Mouse (Mus musculus) hindbrain, embryonic 12.5 days (tissue): Measurements from ENCODE around the gene Trim71. TPM values are rescaled to one million over a fixed set of nuclear protein-coding genes. Genes with fewer than 3 reads are reported as not detected.
A peak's percentile ranks its signal among the peaks of the same experiment; 100 is the strongest.

Source experiments
- ATAC-seq: fragments of 200-750 bp; cut with Nextera tagmentation; 2 replicates; pipeline ENCODE4 v1.8.0; 2017; ENCODE audit warnings: moderate TSS enrichment; ENCODE audit not compliant: low FRiP score
- H3K27ac ChIP-seq: fragments of 300-500 bp; sonication (generic); 2 replicates; pipeline ENCODE4 v1.5.1; 2016; ENCODE audit warnings: mild to moderate bottlenecking
- H3K27me3 ChIP-seq: fragments of 300-500 bp; sonication (generic); 2 replicates; pipeline ENCODE4 v1.6.1; 2016; ENCODE audit warnings: mild to moderate bottlenecking
- H3K36me3 ChIP-seq: fragments of 300-500 bp; sonication (generic); 2 replicates; pipeline ENCODE4 v1.6.1; 2016; ENCODE audit warnings: mild to moderate bottlenecking
- H3K4me1 ChIP-seq: fragments of 300-500 bp; sonication (generic); 2 replicates; pipeline ENCODE4 v1.6.1; 2016
- H3K4me2 ChIP-seq: fragments of 300-500 bp; sonication (generic); replicated peaks from 2 replicates; pipeline ENCODE4 v1.6.1; 2016; ENCODE audit warnings: mild to moderate bottlenecking
- H3K4me3 ChIP-seq: fragments of 300-500 bp; sonication (generic); 2 replicates; pipeline ENCODE4 v1.5.1; 2016; ENCODE audit warnings: mild to moderate bottlenecking
- H3K9ac ChIP-seq: fragments of 300-500 bp; sonication (generic); 2 replicates; pipeline ENCODE4 v1.6.1; 2016; ENCODE audit warnings: mild to moderate bottlenecking, moderate library complexity
- H3K9me3 ChIP-seq: fragments of 300-500 bp; sonication (generic); replicated peaks from 2 replicates; pipeline ENCODE4 v1.6.1; 2016; ENCODE audit warnings: mild to moderate bottlenecking
- WGBS: fragments of 180-500 bp; shearing (Covaris S2); methylation state at CpG from one replicate; pipeline ENCODE4 v1.1.7; 2016; 5-methylcytosine and 5-hydroxymethylcytosine counted together
- polyA plus RNA-seq: library from polyadenylated mRNA; unstranded; fragments of >200 nt; fragmentation: Nextera tagmentation; extraction: Ambion mirVana; gene quantifications from 2 replicates; pipeline ENCODE4 v1.2.1, GENCODE M21; 2016

Gene Trim71
- polyA plus RNA-seq, 1 experiment from 2014 or later = 1.3 TPM

DNA sequence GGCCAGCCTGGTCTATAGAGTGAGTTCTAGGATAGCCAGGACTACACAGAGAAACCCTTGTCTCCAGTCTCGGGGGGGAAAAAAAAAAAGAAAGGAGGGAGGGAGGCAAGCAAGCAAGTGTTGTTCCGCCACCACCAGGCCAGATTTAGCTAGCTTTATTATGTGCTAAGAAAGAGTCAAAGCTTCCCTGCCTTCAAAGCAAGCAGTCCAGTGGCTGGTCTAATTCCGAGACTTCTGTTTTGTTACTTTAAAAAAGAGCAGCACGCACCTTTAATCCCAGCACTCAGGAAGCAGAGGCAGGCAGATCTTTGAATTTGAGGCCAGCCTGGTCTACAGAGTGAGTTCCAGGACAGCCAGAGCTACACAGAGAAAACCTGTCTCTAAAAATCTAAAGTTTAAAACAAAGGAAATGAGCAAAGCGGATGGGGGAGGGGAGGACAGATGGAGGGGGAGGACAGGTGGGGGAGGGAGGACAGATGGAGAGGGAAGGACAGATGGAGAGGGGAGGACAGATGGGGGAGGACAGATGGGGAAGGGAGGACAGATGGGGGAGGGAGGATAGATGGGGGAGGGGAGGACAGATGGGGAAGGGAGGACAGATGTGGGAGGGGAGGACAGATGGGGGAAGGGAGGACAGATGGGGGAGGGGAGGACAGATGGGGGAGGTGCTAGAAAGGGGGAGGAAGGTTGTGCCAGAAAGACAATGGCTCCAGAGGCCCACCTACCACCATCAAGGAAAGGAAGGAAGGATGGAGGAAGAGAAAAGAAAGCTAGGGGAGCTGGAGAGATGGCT is 4.7 kb upstream of the Trim71 start:
- Histone ChIP-seq H3K9me3 (no peaks in the 10 kb centered on the region), H3K27me3 (no peaks in the 10 kb centered on the region), H3K27ac (no peak overlapping the region), H3K4me3 (no peak overlapping the region), H3K4me2 (no peak overlapping the region), H3K9ac (no peak overlapping the region), H3K36me3 (no peaks in the 10 kb centered on the region), H3K4me1 (peaks cover 5% of the 10 kb centered on the region; the same call in 1 of the 2 replicates)
- WGBS = 83% methylated on average over 5 of the region's 5 CpGs
- no peak for ATAC-seq

DNA sequence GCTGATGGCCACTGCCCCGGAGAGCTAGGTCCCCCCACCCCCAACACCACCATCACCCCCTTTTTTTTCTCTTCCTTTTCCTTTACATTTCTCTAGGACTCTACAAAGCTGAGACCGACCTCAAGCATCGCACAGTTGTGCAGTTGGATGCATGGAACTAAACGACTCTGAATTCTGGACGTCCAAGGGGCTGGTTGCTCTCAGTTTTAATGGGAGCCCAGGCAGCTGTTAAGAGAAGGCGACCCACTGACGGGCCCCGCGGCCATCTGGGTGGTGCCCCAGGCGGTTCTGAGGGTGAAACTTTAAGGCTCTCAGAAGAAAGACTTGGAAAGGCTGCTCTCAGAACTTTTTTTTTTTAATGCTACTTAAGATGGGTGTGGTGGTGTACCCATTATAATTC is 498 bp upstream of the Trim71 start:
- peak overlapping the region; percentile 82 for H3K9ac ChIP-seq
- H3K27me3 ChIP-seq = peaks cover 8% of the 10 kb centered on the region; the same call in 1 of the 2 replicates
- H3K4me2 ChIP-seq = peak overlapping the region; percentile 76
- peaks cover 32% of the 10 kb centered on the region for H3K4me1 ChIP-seq
- ATAC-seq = no peak
- peak overlapping the region; percentile 91; the same call in 1 of the 2 replicates for H3K27ac ChIP-seq
- H3K9me3 ChIP-seq = no peaks in the 10 kb centered on the region
- no peaks in the 10 kb centered on the region for H3K36me3 ChIP-seq
- under 1% methylated on average over 10 of the region's 10 CpGs for WGBS
- peak overlapping the region; percentile 72 for H3K4me3 ChIP-seq

GRCm38 (mm10) chr9:114562919-114563751 is 1.0 kb downstream of the Trim71 start:
- under 1% methylated on average over 88 of the region's 122 CpGs for WGBS
- H3K4me2 ChIP-seq = peak overlapping the region; percentile 76
- H3K9ac ChIP-seq = peak overlapping the region; percentile 82
- H3K4me1 ChIP-seq = peaks cover 34% of the 10 kb centered on the region
- H3K9me3 ChIP-seq = no peaks in the 10 kb centered on the region
- peak overlapping the region; percentile 72 for H3K4me3 ChIP-seq
- H3K36me3 ChIP-seq = no peaks in the 10 kb centered on the region
- H3K27me3 ChIP-seq = peaks cover 8% of the 10 kb centered on the region; the same call in 1 of the 2 replicates
- H3K27ac ChIP-seq = peak overlapping the region; percentile 91
- ATAC-seq = peak; percentile 58

DNA sequence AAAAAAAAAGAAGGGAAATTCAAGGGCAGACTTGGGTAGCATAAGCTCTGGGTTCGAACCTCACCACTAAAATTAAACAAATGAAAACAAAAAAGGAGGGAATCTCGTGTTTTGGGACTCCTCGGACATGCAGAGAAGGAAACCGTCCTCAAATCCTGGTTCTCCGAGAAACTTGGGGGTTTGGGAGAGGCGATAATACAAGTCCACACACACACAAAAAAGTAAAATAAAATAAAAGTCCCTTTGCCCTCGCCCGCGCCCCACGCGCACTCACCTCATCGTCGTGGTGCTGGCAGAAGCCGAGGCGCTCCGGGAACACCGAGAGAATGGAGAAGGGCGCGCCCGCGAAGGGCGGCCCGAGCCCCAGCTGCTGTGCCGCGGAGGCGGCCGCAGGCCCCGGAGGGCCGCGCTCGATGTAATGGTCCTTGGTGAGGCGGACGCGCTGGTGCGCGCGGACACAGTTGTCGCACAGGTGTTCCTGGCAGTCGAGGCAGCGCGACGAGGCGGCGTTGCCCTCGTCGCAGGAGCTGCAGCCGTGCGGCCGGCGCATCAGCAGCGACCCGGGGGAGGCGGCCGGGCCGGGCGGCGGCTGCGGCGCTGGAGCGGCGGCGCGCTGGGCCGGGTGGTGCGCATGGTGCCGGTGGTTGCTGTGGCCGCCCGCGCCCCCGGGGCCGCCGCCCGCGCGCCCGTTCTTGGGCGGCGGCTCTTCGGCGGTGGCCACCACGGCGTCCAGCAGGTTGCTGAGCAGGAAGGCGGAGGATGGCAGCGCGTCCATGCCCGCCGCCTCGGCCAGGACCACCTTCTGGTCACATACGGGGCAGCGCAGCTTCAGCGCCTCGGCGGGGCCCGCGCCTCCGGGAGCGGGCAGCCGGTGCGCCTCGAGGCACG is 1.9 kb downstream of the Trim71 start:
- H3K36me3 ChIP-seq = no peaks in the 10 kb centered on the region
- 0 out of 2 replicates have a peak, but pooled peaks have one; percentile 23 for ATAC-seq
- peaks cover 8% of the 10 kb centered on the region; the same call in 1 of the 2 replicates for H3K27me3 ChIP-seq
- peak overlapping the region; percentile 72 for H3K4me3 ChIP-seq
- peak overlapping the region; percentile 91; the same call in 1 of the 2 replicates for H3K27ac ChIP-seq
- peak overlapping the region; percentile 82 for H3K9ac ChIP-seq
- H3K4me2 ChIP-seq = peak overlapping the region; percentile 76
- under 1% methylated on average over 93 of the region's 101 CpGs for WGBS
- H3K9me3 ChIP-seq = no peaks in the 10 kb centered on the region
- H3K4me1 ChIP-seq = peaks cover 34% of the 10 kb centered on the region

DNA sequence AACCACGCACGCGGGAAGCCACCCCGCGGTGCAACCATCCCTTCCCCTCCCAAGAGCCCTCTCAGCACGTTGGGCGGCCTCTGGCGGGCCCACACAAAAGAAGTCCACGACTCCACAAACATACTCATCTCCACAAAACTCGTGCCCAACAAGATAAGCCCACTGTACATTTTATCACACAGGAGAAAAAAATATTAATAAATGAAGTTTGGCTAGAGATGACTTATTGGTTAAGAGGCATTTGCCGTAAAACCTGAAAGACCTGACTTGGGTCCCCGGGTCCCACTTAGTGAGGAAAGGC is 2.5 kb downstream of the Trim71 start:
- Histone ChIP-seq H3K9ac (peak overlapping the region; percentile 39), H3K9me3 (no peaks in the 10 kb centered on the region), H3K36me3 (no peaks in the 10 kb centered on the region), H3K4me2 (peak overlapping the region; percentile 76), H3K27me3 (peaks cover 8% of the 10 kb centered on the region; the same call in 1 of the 2 replicates), H3K4me1 (peaks cover 34% of the 10 kb centered on the region), H3K27ac (no peak overlapping the region), H3K4me3 (peak overlapping the region; percentile 72)
- no peak for ATAC-seq
- WGBS = under 1% methylated on average over 12 of the region's 12 CpGs

- Histone ChIP-seq H3K4me3 (peak overlapping the region; percentile 72), H3K9me3 (no peaks in the 10 kb centered on the region), H3K4me2 (peak overlapping the region; percentile 76), H3K27ac (no peak overlapping the region), H3K27me3 (peaks cover 8% of the 10 kb centered on the region; the same call in 1 of the 2 replicates), H3K9ac (peak overlapping the region; percentile 39), H3K4me1 (peaks cover 34% of the 10 kb centered on the region), H3K36me3 (no peaks in the 10 kb centered on the region)
- 1% methylated on average over 36 of the region's 36 CpGs for WGBS
- no peak for ATAC-seq
Observed at GRCm38 (mm10) chr9:114560771-114561670, 3.1 kb downstream of the Trim71 start.

- peak overlapping the region; percentile 76 for H3K4me2 ChIP-seq
- H3K27me3 ChIP-seq = peaks cover 8% of the 10 kb centered on the region; the same call in 1 of the 2 replicates
- H3K9ac ChIP-seq = peak overlapping the region; percentile 28; the same call in 1 of the 2 replicates
- H3K4me1 ChIP-seq = peaks cover 35% of the 10 kb centered on the region
- no peaks in the 10 kb centered on the region for H3K9me3 ChIP-seq
- no peak for ATAC-seq
- H3K27ac ChIP-seq = no peak overlapping the region
- peak overlapping the region; percentile 72 for H3K4me3 ChIP-seq
- WGBS = 8% methylated on average over 7 of the region's 7 CpGs
- H3K36me3 ChIP-seq = no peaks in the 10 kb centered on the region
Observed at GRCm38 (mm10) chr9:114560141-114560540, 4.0 kb downstream of the Trim71 start.

DNA sequence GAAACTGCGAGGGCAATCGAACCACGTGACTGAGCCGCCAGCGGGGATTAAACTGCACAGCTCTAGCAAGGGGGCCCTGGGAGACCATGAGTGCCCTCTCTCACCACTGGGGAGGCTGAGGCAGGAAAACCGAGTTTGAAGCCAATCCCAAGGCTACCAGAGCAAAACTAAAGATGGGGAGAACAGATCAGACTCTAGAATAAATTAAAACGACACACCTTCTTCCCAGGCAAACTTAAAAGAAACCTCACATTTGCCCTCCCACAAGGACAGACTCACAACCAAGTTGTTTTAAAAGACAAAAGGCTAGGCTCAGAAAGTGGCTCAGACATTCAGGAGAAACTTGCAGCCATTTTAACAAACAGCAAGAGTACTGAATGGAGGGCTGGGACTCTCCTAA is 7.1 kb downstream of the Trim71 start:
- Histone ChIP-seq H3K27me3 (0 out of 2 replicates have a peak, but pooled peaks cover under 1% of the 10 kb centered on the region), H3K4me3 (no peak overlapping the region)

DNA sequence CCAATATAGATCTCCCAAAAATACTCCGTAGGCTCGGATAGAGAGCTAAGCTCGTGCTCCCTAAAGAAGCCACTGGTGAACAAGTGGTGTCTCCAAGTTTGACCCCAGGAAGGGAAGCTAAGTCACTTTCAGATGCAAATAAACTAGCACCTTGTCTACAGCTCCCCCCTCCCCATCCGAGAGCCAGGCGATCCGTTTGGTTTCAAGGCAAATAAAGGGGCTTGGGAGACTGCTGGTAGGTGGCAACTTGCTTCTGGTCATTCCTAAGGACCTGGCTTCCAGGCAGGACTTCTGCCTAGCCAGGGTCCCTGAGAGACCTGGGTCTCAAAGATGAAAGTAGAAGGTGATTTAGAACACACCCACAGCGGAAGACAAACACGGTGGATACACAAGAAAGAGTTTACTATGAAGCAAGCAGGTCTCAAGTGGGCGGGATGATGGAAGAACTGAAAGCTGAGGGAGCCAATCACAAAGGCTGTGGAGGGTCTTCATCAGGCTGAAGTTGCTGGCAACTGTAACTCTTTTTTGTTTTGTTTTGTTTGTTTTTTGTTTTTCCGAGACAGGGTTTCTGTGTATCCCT is 7.8 kb downstream of the Trim71 start:
- Histone ChIP-seq H3K9ac (no peak overlapping the region), H3K9me3 (no peaks in the 10 kb centered on the region), H3K27me3 (no peaks in the 10 kb centered on the region), H3K36me3 (no peaks in the 10 kb centered on the region), H3K4me1 (peaks cover 41% of the 10 kb centered on the region), H3K4me3 (no peak overlapping the region), H3K27ac (no peak overlapping the region), H3K4me2 (no peak overlapping the region)
- ATAC-seq = no peak
- WGBS = 29% methylated on average over 10 of the region's 10 CpGs

More for the DNA sequence above, 7.1 kb downstream of the Trim71 start:
- no peak overlapping the region for H3K4me2 ChIP-seq
- 11% methylated on average over 7 of the region's 7 CpGs for WGBS
- peaks cover 46% of the 10 kb centered on the region for H3K4me1 ChIP-seq
- no peaks in the 10 kb centered on the region for H3K36me3 ChIP-seq
- H3K9me3 ChIP-seq = no peaks in the 10 kb centered on the region
- H3K27ac ChIP-seq = no peak overlapping the region
- ATAC-seq = no peak
- H3K9ac ChIP-seq = no peak overlapping the region

GRCm38 (mm10) chr9:114554355-114554979 is 9.7 kb downstream of the Trim71 start:
- Histone ChIP-seq H3K36me3 (no peaks in the 10 kb centered on the region), H3K4me2 (no peak overlapping the region)
- ATAC-seq = peak; percentile 62

More at GRCm38 (mm10) chr9:114554355-114554979, 9.7 kb downstream of the Trim71 start:
- Histone ChIP-seq H3K27ac (peak overlapping the region; percentile 48; the same call in 1 of the 2 replicates), H3K4me1 (peaks cover 22% of the 10 kb centered on the region), H3K4me3 (no peak overlapping the region), H3K9ac (no peak overlapping the region), H3K27me3 (no peaks in the 10 kb centered on the region), H3K9me3 (no peaks in the 10 kb centered on the region)
- 41% methylated on average over 5 of the region's 5 CpGs for WGBS
